Mouse (Mus musculus) B cell, adult 2 months (primary cell): ENCODE measurements around the gene Akap2.

Source experiments
- DNase-seq, 2 experiments: peaks; one replicate each; pipeline ENCODE4 v3.0.0; 2022

Akap2 gene

DNA sequence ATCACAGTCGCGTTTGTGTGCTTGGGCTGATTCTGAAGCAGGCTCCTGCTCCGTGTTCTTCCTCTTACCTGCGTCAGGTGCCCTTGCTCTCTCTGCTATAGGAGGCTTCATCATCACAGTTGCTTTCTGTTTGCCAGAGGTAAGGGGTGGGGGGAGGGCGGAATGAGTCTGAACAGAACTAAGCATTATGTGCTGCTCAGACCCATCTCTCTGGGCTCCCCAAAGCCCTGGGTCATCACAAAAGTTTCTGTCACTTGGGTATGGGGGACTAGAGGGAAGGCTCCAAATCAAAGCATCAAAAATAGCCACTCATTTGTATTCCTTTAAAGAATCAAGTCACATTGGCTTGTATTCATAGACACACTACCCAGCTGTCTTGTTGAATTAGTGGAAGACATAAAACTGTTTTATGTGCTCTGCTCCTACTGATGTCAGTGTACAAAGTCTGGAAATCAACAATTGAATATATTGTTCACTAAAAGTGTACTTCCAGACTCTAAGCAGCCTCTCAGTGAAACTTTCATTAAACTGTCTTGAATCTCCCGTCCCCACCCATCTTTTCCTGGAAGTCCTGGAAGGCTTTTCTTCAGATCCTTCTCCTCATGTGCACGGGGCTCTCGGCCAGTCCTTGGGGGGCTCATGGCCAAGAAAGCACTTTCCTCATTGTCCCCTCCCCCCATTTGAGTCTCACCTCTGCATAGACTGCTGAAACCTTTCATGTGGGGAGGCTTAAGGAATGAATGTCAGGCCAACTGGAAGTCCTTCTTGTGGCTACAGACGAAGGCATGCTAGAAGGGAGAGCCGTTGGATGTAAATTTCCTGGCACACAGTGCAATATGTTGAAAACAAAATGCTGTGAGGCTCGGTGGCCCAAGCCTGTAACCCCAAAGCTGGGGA is 13.6 kb upstream of the Akap2 start:
- no peak for DNase-seq

DNA sequence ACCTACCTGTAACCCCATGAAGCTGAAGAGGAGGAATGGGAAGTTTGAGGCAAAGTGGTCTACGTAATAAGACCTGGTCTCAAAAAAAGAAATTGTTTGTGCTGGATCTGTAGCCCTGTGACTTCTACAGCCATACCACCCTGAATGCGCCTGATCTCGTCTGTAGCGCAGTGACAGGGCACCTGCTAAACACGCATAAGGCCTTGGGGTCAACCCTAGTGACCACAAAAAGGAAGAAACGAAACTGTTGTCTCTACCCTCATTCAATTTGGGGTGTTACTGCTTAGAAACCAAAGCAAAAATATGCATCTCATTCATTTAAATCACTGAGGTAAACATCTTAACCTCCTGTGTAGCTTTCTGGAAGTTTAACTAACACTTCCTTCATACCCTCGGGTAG is 12.9 kb upstream of the Akap2 start:
- DNase-seq = peak; percentile 54 to 62

DNA sequence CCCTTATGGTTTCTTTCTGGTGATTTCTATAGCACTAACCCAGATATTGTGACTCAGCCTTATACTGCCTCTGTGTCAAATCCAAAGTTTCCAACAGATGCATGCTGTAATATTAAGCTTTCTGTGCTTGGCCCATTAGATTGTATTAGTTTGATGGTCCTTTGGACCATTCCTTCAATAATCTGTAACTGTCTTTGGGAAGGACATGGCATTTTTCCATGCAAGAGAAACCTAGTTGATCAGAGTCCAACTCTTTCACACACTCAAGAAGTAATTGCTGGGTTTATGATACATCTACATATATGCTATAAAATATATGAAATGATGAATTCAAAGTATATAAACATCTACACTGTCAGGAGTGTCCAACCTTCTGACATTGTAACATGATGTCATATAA is 1.6 kb upstream of the Akap2 start:
- DNase-seq = no peak

DNA sequence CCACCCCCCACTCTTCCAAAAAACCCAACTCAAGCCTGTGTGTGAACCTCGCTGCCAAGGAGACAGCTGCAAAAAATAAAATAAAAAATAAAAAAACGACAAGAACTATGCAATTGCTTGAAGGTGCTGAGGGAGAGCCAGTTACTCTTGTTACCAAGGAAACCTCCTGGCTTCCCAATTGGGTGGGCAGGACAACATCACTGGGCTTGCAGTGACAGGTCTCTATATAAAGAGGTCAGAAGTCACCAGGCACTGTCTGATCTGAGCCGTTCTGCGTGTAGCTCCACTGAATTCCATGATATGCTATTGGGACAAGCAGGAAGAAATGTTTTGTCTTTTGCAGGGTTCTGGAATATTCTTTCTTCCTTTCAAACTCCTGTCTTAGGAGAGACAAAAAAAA is 722 bp upstream of the Akap2 start:
- DNase-seq = no peak

DNA sequence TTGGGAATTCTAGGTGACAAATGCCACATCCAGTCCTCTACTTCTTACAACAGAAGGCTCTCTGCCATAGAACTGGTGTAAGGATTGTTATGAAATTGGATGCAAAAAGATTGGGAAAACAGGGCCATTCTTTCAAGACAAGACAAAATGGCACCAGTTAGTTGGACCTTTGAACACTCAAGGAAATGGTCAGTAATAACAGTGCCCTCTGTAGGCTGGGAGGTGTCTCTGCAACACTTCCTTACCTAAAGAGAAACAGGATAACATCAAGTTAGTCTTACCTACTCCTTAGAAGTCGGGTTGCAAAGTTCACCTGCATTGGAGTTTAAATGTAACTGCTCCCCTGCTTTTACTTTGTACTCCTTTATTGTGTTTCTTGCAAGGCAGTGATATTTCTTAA is 1.9 kb downstream of the Akap2 start:
- DNase-seq = no peak

DNA sequence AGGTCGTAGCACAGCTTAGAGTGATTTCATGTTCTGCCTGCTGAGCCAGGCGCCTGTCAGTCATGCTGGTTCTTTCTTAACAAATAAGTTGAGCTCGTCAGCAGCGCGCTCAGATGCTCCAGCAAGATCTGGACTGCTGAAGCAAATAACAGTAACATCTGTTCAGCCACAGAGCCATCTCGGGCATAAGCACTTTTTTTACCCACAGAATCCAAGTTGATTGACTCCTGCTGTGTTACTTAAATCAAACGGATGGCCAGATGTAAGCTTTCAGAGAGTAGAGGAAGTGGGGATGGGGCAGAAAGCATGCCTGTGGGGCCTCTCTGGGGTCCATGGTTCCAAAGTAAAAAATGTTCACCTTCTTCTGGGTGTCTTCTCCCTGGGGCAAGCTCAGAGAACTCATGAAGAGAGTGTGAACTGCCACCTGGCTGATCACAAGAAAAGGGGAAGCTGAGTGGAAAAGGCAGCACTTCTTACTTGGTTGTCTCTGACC is 3.5 kb downstream of the Akap2 start:
- DNase-seq = peak; percentile 50 to 51

DNA sequence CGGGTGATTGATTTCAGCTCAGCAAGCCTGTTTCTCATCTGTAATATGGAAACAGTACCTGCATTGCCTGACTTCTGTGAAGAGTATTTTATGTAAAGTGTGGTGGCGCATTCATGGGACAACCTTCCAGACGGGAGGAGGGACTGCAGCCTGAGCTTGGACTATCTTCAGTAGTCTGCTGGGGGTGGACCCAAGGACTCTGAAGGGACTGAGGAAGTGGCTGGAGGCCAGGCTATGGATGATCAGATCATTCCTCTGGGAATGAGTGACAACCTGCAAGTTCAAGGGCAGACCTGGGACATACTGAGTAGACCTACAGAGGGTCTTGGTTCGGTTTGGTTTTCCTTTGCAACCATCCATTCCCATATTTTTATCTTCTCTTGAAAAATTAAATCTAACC is 4.8 kb downstream of the Akap2 start:
- DNase-seq = no peak

DNA sequence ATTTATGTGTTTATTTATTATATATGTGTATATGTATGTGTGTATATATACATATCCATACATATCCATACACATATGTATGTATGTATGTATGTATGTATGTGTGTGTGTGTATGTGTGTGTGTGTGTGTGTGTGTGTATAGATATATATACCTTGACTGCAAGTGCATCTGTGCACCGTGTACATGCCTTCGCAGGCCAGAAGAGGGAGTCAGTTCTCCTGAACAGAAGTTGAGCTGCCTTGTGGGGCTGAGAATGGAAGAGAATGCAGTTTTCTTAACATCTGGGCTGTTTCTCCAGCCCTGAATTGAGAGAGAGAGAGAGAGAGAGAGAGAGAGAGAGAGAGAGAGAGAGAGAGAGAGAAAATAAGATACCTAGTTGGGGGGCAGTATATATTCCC is 6.2 kb downstream of the Akap2 start:
- DNase-seq = peak in 1 of 2 experiments; percentile 37

DNA sequence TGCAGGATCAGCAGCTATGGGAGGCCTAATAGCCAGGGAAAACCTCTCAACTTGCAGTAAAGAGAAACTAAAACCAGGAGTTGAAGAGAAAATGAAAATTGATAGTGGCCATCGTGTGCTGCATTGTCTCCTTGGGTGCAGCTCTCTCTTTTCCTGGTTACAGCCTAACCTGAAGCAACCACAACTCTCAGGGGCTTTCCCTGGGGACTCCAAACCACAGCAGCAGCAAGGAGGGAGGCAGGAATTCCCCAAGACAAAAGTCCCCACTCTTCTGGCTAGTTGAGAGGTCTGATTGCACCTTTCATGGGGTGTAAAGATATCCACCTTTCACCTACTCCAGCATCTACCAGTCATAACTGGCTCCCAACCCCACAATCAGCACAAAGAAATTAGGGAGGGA is 8.1 kb downstream of the Akap2 start:
- peak in 1 of 2 experiments; percentile 8 for DNase-seq

DNA sequence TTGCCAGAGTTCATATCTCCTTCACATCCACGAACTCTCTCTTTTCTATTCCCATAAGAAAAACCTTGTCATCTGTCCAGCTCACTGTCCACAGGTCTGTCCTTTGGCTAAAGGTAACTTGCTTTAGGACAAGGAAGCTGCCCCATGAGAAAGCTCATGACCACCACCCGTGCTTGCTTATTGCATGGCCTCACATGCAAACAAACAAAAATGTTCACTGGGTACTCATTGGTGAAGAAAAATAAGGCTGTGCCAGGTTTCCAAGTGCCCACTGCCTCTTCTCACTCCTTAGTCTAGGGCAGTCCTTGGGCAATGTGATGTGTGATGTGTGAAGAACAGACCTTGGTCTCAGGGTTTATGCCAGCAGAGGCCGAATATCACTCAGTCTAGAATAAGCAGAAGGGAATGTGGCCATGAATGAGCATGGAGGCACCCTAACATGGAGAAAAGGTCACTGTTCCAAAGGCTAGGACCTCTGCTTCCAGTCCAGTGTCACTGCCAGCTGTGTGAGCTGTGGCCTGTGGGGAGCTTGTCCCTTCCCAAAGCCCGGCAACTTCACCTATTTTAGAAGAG is 11.2 kb downstream of the Akap2 start:
- no peak for DNase-seq

DNA sequence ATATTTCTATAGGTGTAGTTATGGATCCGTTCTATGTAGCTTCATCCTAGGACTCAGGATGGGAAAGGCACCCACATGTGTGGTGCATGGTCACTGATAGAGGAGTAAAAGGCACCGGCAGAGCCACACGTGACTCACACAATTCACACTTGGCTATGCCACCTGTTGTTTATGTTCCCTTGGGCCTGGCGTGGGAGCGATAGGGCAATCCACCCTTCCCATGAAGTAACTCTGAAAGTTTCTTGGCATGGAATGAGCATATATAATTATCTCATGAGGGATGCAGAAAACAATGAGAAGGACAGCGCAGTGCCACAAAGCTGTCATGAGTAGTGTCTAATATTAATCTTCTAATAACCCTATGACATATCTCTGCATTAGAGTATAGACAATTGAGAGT is 12.6 kb downstream of the Akap2 start:
- DNase-seq = no peak

DNA sequence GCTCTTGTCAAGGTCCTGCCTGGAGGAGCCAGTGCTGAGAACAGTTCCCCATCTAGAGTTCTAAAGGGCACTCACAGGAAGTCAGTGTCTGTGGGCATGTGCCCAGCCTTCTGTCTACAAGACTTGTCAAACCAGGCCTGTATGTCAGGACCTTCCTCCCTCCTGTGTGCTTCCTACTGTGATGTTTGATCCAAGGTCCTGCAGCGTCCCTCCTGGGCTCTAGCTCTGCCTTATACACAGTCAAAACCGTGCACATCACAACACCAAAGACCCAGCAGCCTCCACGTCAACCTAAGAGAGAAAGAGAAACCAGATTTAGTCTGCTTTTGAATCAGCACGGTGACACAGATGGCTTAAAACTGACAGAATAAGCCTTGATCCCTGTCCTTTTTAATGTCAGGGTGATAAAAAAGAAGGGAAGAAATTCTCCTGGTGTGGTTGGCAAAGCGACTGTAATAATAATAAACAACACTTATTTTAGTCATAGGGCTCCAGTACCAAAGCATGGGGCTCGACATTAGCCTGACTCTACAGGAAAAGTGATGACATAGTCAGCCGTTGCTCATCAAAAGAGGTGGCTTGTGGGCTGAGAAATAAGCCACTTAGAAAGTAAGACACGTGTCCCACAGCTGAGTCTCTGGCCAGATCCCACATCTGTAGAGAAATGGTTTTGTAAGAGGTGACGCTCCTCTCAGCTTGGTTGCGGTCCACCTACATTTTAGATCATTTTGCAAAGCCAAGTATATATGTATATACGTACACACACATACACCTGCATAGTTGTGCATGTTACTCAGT is 13.5 kb downstream of the Akap2 start:
- DNase-seq = peak; percentile 20 to 31

DNA sequence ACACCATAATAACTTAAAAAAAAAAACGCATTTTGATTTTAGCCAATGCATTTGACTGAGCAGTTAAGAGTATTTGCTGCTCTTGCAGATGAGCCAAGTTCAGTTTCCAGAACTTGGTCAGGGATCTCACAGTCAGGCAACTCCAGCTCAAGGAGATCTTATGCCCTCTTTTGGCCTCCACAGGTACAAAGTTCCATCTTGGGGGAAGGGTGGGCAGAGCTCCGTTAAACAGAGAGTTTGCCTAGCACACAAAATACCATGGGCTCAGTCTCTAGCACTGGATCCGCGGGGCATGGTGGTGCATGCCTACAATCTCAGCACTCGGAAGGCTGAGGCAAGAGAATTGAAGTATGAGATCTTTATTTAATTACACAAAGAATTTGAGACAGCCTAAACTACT is 14.9 kb downstream of the Akap2 start:
- no peak for DNase-seq

DNA sequence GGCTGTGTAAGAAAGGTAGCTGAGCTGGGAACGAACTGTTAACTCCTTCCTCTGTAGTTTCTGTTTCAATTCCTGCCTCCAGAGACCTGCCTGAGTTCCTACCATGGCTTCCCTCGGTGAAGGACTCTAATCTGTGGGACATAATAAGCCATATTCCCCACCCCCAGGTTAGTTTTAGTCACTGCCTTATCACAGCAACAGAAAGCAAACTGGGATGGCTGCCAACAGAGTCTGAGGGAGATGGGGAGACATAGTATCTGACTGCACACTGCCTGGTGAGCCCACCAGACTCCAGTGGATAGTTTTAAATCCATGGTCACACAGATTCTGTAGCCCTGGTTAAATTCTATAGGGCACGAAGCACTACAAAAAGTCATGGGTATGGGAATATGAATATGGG is 16.0 kb downstream of the Akap2 start:
- no peak for DNase-seq

DNA sequence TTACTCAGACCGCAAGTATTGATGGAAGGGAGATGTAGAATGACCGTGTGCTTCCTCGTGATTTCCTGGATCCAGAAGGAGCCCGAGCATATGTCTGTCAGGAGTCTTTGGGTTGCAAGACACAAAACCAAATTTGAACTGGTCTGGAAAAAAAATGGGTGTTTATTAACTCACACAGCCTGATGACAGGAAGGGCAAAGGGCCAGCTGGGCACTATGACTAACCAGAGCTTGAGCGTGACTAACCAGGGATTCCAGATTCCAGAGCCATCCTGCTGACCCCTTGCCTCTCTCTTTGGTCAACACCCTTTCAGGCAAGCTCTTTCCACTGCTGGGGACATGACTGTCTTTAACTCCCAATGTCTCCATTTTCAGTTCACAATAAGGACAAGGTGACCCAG is 18.0 kb downstream of the Akap2 start:
- DNase-seq = no peak

DNA sequence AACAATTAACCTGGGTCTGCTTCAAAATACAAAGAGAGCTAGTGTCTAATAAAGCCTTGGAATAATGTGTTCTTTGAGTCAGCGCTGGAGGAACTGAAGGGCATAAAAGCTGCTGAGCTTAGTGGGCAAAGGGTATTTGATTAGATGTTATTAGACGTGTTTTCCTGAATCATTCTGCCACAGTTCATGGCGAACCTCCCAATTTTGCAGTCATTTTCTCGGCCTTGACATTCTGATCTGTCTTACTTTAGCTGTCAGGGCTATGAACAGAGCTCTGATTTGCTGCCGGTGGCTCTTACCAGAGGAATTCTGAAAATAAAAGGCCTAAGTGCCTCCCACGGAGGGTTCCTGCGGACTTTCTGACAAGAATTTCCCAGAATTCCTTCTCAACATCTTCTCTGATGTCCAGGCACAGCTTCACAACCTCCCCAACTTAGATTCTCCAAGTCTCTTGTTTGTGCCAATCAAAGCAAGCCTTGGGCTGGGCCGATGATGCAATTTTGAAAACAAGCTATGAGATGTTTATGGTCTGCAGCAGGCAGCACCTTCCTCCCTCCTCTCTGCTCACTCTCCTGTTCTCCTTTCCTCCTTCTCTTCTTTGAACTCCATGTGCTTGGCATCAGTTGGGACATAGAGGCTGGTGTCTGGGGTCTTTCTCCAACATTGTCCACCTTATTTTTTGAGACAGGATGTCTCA is 21.5 kb downstream of the Akap2 start:
- no peak for DNase-seq

DNA sequence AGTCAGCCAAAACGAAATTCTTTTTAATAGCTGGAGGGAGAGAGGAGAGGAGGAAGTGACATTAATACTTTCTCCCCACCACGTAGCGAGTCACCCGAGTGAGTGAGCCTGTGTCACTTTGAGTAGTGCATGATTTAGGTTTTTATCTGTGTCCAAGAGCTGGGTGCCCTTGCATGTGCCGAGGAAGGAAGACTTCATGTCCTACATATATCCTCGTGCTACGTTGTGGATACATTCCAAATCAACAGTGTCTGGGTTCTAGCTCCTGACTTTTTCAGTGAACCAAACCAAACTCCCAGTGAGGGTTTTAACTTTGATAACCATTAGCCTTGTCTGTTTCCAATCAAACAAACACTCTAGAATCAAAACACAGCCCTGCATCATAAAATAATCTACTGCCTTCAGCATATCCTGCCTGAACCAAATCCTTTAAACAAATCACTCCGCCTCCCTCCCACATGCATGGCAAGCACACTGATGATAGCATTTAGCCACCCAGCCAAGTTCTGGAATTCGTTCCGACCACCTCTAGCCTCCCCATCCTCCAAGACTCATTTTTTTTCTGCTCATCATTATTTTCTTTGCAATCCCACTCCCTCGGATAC is 26.0 kb downstream of the Akap2 start:
- no peak for DNase-seq

DNA sequence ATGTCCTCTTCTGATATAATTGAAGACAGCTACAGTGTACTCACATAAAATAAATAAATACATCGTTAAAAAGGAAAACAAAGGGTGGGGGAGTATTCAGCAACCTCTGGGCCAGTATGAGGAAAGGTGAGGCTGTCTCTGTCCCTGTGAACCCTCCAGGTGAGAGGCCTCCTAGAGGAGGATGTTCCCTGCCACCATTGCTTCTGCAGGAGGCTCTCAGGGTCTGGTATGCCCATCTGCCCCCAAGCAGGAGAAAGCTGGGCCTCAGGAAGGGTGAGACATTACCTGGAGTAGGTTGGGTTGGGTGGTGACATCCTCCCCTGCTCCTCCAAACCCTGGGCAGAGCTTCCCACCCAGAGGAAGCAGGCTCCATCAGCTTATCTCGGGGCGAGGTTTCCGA is 33.2 kb downstream of the Akap2 start:
- no peak for DNase-seq

DNA sequence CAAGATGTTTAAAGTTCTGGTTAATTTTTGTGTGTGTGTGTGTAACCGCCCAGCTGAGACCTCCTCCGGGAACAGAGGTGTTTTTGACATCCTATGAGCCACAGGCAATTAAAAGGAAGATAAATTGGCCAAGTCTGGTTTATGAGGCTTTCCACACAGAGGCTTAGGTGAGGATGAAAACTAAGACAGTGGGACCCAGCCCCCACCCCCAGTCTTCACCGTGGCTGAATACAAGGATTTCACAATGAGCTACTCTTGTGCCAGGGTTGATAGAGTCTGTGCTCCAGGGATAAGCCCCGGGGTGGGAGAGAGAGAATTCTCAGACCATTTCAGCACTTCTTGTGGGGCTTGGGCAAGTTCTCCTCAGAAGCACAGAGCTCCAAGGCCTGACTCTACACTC is 33.6 kb downstream of the Akap2 start:
- DNase-seq = no peak

DNA sequence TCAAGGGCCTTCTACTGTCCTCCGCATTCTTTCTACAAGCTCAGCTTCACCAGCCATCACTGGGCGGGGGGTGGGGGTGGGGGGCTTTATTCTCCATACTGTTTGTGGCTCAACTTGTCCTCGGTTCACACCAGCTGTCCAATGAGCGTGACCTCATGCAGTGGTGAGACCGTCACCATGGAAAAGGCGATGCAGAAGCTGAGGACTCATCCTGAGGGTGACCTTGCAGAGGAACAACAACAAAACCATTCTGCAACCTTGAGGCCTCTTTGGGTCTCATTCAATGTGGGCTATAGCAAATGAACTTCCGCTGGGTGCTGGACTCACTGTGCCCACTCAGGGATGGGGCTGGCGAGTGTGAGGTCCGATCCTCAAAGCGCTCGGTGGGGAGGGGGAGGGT is 34.1 kb downstream of the Akap2 start:
- no peak for DNase-seq

DNA sequence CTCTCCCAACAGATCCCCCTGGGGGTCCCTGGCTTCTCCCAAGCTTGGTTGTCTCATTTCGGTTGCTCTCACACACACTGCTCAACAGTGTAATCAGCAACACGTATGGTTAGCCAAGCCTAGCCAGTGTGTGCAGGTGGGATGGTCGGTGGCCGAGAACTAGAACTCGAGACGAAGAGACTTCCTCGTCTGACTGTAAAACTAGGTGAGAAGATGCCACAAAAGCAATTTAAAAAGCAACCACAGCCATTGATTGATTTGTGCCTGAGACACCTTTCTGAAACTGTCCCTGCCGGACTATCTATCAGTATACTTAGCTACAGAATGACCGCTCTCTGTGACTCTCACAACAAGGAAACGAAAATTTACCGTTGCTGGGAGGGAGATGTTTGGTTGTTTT is 37.6 kb downstream of the Akap2 start:
- DNase-seq = peak; percentile 55 to 56

DNA sequence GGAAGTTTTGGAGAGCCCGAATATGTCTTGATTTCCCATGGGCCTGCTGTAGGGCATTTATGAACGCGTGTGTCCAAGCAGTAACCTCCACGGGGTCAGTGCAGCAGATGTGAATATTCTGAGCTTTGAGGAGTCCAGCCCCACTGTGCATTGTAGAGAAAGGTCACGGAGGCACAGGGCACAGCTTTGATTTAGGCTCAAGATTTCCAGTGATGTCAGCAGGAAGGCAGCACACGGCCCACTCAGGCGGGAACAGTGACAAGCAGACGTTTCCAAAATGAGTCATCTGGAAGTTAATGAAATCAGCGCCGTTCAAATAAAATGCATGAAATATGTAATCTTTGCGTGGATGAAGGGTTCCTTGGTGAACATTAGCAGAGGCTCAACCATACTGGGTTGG is 40.5 kb downstream of the Akap2 start:
- DNase-seq = no peak

DNA sequence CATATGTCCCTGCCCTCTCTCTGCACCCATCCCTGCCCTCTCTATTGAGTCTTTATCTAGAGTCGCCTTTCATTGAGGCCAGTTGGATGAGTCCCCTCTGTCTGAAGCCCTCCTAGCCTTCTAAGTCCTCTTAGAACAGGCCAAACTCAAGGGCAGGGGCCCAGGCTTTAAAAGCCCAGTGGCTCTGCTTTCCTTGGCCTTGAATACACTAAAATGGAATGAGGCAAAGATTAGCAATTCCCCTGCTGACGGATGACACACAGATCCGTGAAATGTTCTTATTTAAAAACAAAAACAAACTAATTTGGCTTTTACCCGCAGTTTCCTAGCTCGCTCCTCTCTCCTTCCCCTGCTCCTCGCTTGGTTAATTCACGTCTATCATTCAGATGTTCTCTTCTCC is 45.0 kb downstream of the Akap2 start:
- no peak for DNase-seq
